Mouse (Mus musculus): ENCODE measurements around the gene B9d2. TPM values are rescaled to one million over a fixed set of nuclear protein-coding genes. Genes with fewer than 3 reads are reported as not detected.

The B9d2 gene
- total RNA-seq, 4 experiments from 2014 or later, result 21.0 to 23.9 (median 21.8) TPM

GRCm38 (mm10) chr7:25729396-25729795 is 48.8 kb downstream of the B9d2 start:
- no peak for DNase-seq (ENCODE audit: low spot score in 2 of 2)

GRCm38 (mm10) chr7:25729862-25730261 is 49.3 kb downstream of the B9d2 start:
- DNase-seq (ENCODE audit: low spot score in 2 of 2), result no peak

- DNase-seq (ENCODE audit: low spot score in 2 of 2), result no peak
Measured at GRCm38 (mm10) chr7:25731294-25732055, 50.9 kb downstream of the B9d2 start.

- no peak for DNase-seq (ENCODE audit: low spot score in 2 of 2)
Measured at GRCm38 (mm10) chr7:25734991-25735390, 54.4 kb downstream of the B9d2 start.

Other genes with a start within 250 kb of the B9d2 start
- 1 to 10 TPM; 2.3 to 5.1 (median 2.8) TPM for gene Ceacam1, start 203.2 kb upstream of the B9d2 start, total RNA-seq (2022)
- 1 to 10 TPM in 1 of 4 experiments, under 1 TPM in 3; 0.27 to 1.1 (median 0.37) TPM for gene Ceacam2, start 140.9 kb upstream of the B9d2 start, total RNA-seq (2022)
- gene Erich4, start 64.9 kb upstream of the B9d2 start, total RNA-seq (2022), result not detected
- gene Dmac2, start 61.4 kb upstream of the B9d2 start, total RNA-seq (2022), result 10 to 100 TPM; 49.8 to 61.0 (median 52.2) TPM
- 1 to 10 TPM in 3 of 4 experiments, under 1 TPM in 1; 0.66 to 2.0 (median 1.7) TPM for gene B3gnt8, start 54.1 kb upstream of the B9d2 start, total RNA-seq (2022)
- gene Bckdha, start 21.8 kb upstream of the B9d2 start, total RNA-seq (2022), result 10 to 100 TPM; 34.4 to 42.3 (median 39.3) TPM
- gene Exosc5, start 21.6 kb upstream of the B9d2 start, total RNA-seq (2022), result 10 to 100 TPM; 23.1 to 32.2 (median 27.5) TPM
- 10 to 100 TPM; 10.8 to 16.2 (median 15.1) TPM for gene Tmem91, start 5.6 kb upstream of the B9d2 start, total RNA-seq (2022)
- 10 to 100 TPM in 2 of 4 experiments, 1 to 10 TPM in 2; 7.2 to 26.4 (median 15.7) TPM for gene Tgfb1, start 6.2 kb downstream of the B9d2 start, total RNA-seq (2022)
- gene Ccdc97, start 38.3 kb downstream of the B9d2 start, total RNA-seq (2022), result 10 to 100 TPM; 60.6 to 64.6 (median 62.8) TPM
- 100 to 1,000 TPM in 3 of 4 experiments, 10 to 100 TPM in 1; 99.7 to 117 (median 108) TPM for gene Hnrnpul1, start 74.0 kb downstream of the B9d2 start, total RNA-seq (2022)
- 10 to 100 TPM; 40.7 to 75.5 (median 58.6) TPM for gene Axl, start 107.9 kb downstream of the B9d2 start, total RNA-seq (2022)
- gene Cyp2s1, start 136.1 kb downstream of the B9d2 start, total RNA-seq (2022), result 1 to 10 TPM; 1.6 to 3.4 (median 2.4) TPM
- under 1 TPM; 0.20 to 0.47 (median 0.34) TPM for gene Cyp2b10, start 216.8 kb downstream of the B9d2 start, total RNA-seq (2022)